Mouse (Mus musculus): ENCODE results near the gene Capzb.

The Capzb gene

GRCm38 (mm10) chr4:139271562-139271961 is 78.9 kb downstream of the Capzb start:
- no peak for DNase-seq

- DNase-seq: no peak
Observed at GRCm38 (mm10) chr4:139272951-139273680, 80.4 kb downstream of the Capzb start.

- no peak for DNase-seq
Observed at GRCm38 (mm10) chr4:139274573-139274972, 81.9 kb downstream of the Capzb start.

- DNase-seq: no peak
Observed at GRCm38 (mm10) chr4:139276411-139276810, 83.7 kb downstream of the Capzb start.

GRCm38 (mm10) chr4:139280530-139280929 is 87.8 kb downstream of the Capzb start:
- DNase-seq: no peak

GRCm38 (mm10) chr4:139281791-139282345 is 89.2 kb downstream of the Capzb start:
- no peak for DNase-seq

GRCm38 (mm10) chr4:139282955-139283417 is 90.3 kb downstream of the Capzb start:
- no peak for DNase-seq

- DNase-seq: no peak
Observed at GRCm38 (mm10) chr4:139284877-139285276, 92.2 kb downstream of the Capzb start.

GRCm38 (mm10) chr4:139286234-139286633 is 93.5 kb downstream of the Capzb start:
- DNase-seq: no peak

GRCm38 (mm10) chr4:139287122-139287863 is 94.6 kb downstream of the Capzb start:
- DNase-seq: peak; percentile 89 to 90

- DNase-seq: peak; percentile 54 to 63
Observed at GRCm38 (mm10) chr4:139289017-139289416, 96.3 kb downstream of the Capzb start.

GRCm38 (mm10) chr4:139291099-139291498 is 98.4 kb downstream of the Capzb start:
- DNase-seq: no peak

GRCm38 (mm10) chr4:139292038-139292437 is 99.3 kb downstream of the Capzb start:
- DNase-seq: no peak

- no peak for DNase-seq
Observed at GRCm38 (mm10) chr4:139297566-139297965, 104.9 kb downstream of the Capzb start.

- no peak for DNase-seq
Observed at GRCm38 (mm10) chr4:139298671-139299366, 106.1 kb downstream of the Capzb start.

GRCm38 (mm10) chr4:139301780-139302179 is 109.1 kb downstream of the Capzb start:
- DNase-seq: no peak

GRCm38 (mm10) chr4:139302241-139302640 is 109.5 kb downstream of the Capzb start:
- no peak for DNase-seq

GRCm38 (mm10) chr4:139305521-139305920 is 112.8 kb downstream of the Capzb start:
- DNase-seq: peak; percentile 32

- peak; percentile 74 to 81 for DNase-seq
Observed at GRCm38 (mm10) chr4:139307916-139308315, 115.2 kb downstream of the Capzb start.

GRCm38 (mm10) chr4:139309651-139310050 is 117.0 kb downstream of the Capzb start:
- DNase-seq: peak; percentile 19 to 25

GRCm38 (mm10) chr4:139310171-139310898 is 117.6 kb downstream of the Capzb start, which contains the start of the genes Pqlc2 and Akr7a5:
Gene Pqlc2, minus strand, starts transcription at chr4:139310708.
Gene Akr7a5, plus strand, starts transcription at chr4:139310744.
- peak; percentile 99 for DNase-seq

All from B cell, adult 2 months (primary cell).